Mouse (Mus musculus): Measurements from ENCODE around the gene Cx3cr1. TPM values are rescaled to one million over a fixed set of nuclear protein-coding genes. Genes with fewer than 3 reads are reported as not detected.

Gene Cx3cr1
- polyA plus RNA-seq, 1 experiment from 2014 or later = 8.2 TPM

DNA sequence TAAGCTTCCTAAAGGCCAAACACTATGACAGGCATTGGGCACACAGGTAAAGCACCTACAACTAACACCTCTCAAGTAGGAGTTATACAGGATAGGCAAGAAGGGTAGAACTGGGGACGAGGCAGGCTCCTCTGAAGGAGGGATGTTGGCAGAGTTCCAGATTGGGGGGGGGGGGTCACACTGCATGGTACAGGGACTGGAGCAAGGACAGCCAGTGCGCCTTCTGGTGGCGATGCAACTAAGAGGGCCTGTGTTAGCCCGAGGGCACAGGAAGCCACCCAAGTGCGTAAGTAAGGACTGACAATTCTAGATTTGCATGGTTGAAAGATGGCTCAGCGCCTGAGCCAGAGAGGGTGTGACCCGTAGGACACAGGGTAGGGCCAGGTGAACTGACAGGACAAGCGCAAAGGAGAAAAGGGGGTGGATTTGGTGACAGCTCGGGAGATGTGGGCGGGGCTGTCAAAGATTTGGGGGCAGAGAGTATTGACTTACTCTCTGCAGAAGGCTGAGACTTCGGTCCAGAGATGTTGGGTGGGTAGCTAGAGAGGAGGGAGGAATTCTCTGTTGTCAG lies 87.4 kb downstream of the Cx3cr1 start:
- Histone ChIP-seq H3K27ac (peak overlapping the region; percentile 90), H3K36me3 (no peaks in the 10 kb centered on the region), H3K27me3 (ENCODE audit: insufficient read depth, poor library complexity, severe bottlenecking) (peaks cover 26% of the 10 kb centered on the region), H3K9me3 (no peaks in the 10 kb centered on the region), H3K4me3 (peak overlapping the region; percentile 69), H3K4me1 (replicated peaks) (peaks cover 78% of the 10 kb centered on the region)
- 1% methylated on average over 11 of the region's 11 CpGs for WGBS
- peak; percentile 60 for DNase-seq (ENCODE audit: low spot score)

DNA sequence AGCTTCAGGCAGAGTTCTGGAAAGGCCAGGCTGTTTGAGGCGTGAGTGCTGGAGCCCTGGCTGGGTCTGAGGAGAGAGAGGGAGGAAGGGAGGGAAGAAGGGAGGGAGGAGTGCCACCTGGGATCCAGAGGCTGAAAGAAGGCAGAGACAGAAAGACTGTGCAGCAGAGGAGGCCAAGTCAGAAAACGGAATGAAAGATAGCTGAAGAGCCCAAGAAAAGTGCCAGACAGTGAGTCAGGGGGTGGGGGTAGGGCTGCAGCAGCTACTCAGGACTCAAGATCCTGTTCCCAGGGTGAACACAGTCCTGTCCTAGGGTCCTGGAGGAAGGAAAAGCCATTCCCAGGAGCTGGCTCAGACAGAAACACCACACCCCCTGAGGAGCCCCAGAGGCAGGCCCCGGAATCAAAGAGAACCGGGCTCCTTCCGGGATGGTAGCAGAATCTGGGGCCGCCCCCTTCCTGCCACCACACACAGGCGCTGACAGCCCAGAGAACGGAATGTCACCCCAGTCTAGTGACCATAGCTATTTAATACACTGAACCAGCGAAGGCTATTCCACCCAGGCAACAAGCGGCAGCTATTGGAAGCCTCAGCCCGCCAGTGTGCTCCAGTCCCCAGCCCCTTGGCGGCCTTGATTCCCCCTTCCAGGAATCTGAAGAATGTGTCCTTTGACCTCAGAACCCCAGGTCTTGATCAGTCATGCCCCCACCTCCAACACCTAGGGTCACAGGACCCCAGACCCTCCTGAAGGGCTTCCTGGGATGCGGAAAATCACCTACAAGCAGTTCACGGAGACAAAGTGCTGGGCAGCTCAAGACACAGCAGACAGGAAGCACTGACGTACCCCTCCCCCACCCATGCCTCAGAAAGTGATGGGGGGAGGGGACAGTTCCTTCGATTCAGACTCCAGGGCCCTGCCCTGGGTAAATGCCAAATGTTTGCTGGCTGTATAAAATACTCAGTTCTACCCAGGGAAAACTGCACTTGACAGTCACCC lies 88.2 kb downstream of the Cx3cr1 start:
- Histone ChIP-seq H3K9me3 (no peaks in the 10 kb centered on the region), H3K4me3 (peak overlapping the region; percentile 69), H3K36me3 (no peaks in the 10 kb centered on the region), H3K27me3 (ENCODE audit: insufficient read depth, poor library complexity, severe bottlenecking) (peaks cover 22% of the 10 kb centered on the region), H3K27ac (peak overlapping the region; percentile 90), H3K4me1 (replicated peaks) (peaks cover 87% of the 10 kb centered on the region)
- WGBS = 0% methylated on average over 16 of the region's 16 CpGs
- peak; percentile 78 for DNase-seq (ENCODE audit: low spot score)

DNA sequence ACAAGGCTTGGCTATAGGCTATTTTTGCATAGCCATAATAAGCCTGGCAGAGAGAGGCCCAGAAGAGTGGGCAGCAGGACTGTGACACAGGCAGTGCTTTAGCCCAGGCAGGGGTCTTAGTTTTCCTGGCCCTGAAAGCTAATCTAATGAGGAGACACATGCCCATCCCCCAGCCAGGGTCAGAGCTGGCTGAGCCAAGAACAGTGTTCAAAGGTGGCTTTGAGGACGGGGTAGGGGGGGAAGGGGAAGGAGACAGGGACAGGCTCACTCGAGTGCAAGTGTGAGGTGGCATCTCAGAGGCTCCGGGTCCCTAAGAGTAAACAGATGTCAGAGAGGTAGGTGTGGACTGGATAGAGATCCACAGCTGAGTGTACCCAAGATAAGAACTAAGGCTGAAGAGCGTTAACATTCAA lies 88.9 kb downstream of the Cx3cr1 start:
- Histone ChIP-seq H3K4me1 (replicated peaks) (peaks cover 87% of the 10 kb centered on the region), H3K4me3 (peak overlapping the region; percentile 69), H3K27me3 (ENCODE audit: insufficient read depth, poor library complexity, severe bottlenecking) (peaks cover 18% of the 10 kb centered on the region), H3K27ac (peak overlapping the region; percentile 90), H3K9me3 (no peaks in the 10 kb centered on the region), H3K36me3 (no peaks in the 10 kb centered on the region)
- DNase-seq (ENCODE audit: low spot score) = peak; percentile 31
- WGBS = 5% methylated on average over 4 of the region's 4 CpGs

DNA sequence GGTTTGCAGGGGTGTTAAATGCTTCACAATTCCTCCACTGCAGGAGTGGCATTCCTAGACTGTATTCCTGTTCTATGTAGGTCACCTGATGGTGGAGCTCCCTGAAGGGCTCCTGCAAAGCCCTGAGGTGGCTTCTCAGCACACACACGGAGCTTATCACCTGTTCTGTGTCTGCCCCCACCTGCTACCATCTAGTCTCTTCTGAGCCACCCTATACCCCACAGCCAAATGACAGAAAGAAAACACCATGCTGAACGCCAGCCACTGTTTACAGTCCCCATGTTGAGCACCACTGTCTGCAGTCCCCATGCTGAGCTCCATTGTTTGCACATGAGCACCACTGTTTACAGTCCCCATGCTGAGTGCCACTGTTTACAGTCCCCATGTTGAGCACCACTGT lies 89.9 kb downstream of the Cx3cr1 start:
- peaks cover 17% of the 10 kb centered on the region for H3K27me3 ChIP-seq (ENCODE audit: insufficient read depth, poor library complexity, severe bottlenecking)
- 48% methylated on average over 2 of the region's 2 CpGs for WGBS
- peaks cover 4% of the 10 kb centered on the region for H3K36me3 ChIP-seq
- H3K4me1 ChIP-seq (replicated peaks) = peaks cover 83% of the 10 kb centered on the region
- no peak for DNase-seq (ENCODE audit: low spot score)
- no peak overlapping the region for H3K4me3 ChIP-seq
- H3K9me3 ChIP-seq = no peaks in the 10 kb centered on the region
- peak overlapping the region; percentile 50 for H3K27ac ChIP-seq

DNA sequence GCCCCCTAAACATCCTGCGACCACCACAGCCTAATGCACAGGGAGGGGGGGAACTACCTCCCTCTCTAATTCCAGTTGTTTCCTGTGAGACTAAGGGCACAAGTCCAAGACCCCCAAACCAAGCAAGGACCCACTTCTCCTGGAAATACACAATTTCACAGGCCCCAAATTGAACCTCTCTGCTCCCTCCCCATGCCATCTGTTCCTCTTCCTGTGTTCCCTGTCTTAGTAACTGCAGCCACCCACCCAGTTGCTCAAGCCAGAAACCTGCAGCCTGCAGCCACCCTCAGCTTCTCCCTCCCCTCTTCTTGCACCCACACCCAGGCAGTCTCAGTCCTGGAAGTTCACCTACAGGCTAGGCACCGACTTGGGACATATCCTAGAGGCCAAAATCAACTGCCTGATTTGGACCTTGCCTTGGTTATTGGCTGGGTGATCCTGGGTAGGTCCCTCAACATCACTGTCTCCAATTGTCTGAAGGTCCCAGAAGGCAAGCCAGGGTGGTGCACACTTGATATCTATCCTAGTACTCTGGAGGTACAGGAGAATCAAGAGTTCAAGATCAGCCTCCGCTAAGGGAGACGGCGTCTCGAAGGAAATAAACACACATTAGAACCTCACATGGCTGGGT lies 90.8 kb downstream of the Cx3cr1 start:
- no peak for DNase-seq (ENCODE audit: low spot score)
- H3K27me3 ChIP-seq (ENCODE audit: insufficient read depth, poor library complexity, severe bottlenecking) = peaks cover 12% of the 10 kb centered on the region
- WGBS = 87% methylated on average over 6 of the region's 6 CpGs
- no peak overlapping the region for H3K4me3 ChIP-seq
- H3K9me3 ChIP-seq = no peaks in the 10 kb centered on the region
- peaks cover 74% of the 10 kb centered on the region for H3K4me1 ChIP-seq (replicated peaks)
- H3K27ac ChIP-seq = peak overlapping the region; percentile 24; the same call in 1 of the 2 replicates
- H3K36me3 ChIP-seq = peaks cover 11% of the 10 kb centered on the region

DNA sequence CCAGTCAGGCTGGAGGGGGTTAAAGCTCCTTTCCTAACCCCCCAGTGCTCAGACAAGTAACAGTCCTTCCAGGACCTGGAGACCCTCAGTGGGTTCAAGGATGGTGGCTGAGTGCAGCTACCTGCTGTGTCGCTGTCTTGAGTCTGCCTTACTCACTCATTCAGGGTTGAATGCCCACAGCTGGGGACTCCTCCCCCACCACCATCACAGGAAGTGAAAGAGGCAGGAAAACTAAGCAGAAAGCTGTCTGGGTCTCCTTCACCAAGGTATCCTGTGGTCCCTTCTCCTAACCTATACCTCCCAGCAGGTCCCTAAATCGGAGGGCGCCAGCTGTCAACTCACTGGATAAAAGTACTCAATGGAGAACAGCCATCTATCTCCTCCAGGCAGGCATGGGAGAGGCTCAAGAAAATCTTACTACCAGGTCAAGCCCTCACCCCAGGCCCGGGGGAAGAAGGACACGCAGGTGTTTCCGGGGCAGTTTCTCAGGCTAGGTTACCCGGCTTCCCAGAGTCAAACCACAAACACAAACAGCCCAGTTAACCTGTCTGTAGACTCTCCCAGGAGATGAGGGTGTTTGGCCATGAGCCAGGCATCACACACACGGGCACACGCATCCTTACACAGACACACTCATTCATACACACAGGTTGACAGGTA lies 91.4 kb downstream of the Cx3cr1 start:
- peaks cover 68% of the 10 kb centered on the region for H3K4me1 ChIP-seq (replicated peaks)
- WGBS = 56% methylated on average over 9 of the region's 9 CpGs

DNA sequence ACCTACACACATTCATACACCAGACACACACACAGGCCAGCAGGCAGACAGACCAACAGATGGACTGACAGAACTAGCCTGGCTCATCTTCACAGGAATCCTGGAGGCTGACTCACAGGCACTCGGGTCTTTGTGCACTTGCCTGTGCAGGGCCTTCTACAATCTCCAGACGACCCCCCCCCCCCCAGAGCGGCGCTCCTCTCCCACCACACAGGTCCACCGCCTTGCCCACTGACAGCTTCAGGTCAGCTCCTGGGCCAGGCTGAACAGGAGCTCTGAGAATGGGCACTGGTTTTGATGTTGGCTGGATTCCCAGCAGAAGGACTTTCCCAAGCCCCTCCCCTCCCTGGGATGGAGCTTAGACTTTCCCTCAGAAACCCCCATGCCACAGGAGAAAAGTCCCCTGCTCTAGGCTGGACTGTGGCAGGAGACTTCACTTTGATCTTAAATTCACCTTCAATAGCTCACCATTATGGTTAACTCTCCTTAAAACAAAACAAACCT lies 92.1 kb downstream of the Cx3cr1 start:
- no peak for DNase-seq (ENCODE audit: low spot score)
- H3K36me3 ChIP-seq = peaks cover 25% of the 10 kb centered on the region
- no peaks in the 10 kb centered on the region for H3K9me3 ChIP-seq
- no peak overlapping the region; the same call in 1 of the 2 replicates for H3K4me3 ChIP-seq
- H3K27me3 ChIP-seq (ENCODE audit: insufficient read depth, poor library complexity, severe bottlenecking) = peaks cover 6% of the 10 kb centered on the region
- H3K27ac ChIP-seq = peak overlapping the region; percentile 54
- peaks cover 61% of the 10 kb centered on the region for H3K4me1 ChIP-seq (replicated peaks)
- WGBS = 63% methylated on average over 5 of the region's 5 CpGs

More for the DNA sequence above, 91.4 kb downstream of the Cx3cr1 start:
- peak overlapping the region; percentile 54; the same call in 1 of the 2 replicates for H3K27ac ChIP-seq
- no peak for DNase-seq (ENCODE audit: low spot score)
- H3K9me3 ChIP-seq = no peaks in the 10 kb centered on the region
- peaks cover 18% of the 10 kb centered on the region for H3K36me3 ChIP-seq
- no peak overlapping the region for H3K4me3 ChIP-seq
- H3K27me3 ChIP-seq (ENCODE audit: insufficient read depth, poor library complexity, severe bottlenecking) = peaks cover 12% of the 10 kb centered on the region

DNA sequence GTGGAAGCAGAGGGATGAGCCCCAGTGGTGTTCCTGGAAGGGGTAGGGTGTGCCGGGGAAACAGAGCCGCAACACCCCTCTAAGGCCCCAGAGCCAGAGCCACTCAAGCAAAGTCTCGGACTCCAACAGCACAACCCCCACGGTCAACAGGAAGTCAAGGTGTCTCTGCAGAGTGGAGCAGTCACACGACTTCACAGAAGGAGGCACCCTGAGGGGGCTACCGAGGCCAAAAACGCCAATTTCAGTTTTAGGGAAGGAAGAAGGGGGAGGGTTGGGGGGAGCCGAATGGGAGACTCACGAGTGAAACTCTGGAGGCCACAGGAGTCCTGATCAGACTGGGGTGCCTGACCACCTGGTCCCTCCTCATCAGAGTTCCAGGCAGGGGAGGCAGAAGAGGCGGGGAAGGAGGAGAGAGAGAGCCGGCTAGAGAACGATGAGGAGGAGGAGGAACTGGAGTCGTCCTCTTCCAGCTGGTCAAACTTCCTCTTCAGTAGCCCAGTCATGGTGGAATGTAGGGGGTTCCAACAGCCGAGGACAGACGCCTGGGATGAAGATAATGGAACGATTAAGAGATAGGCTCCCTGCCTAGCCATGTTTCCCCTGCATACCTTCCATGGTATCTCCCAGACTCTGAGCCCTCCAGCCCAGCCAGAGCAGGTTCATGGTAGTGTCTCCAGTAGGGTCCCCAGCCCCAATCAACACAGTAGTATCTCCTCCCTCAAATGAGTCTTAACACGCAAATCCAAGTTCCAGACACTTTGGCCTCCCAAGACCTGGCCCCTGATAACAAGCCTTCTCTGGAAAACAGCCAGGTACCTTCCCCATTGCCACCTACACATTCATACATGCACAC lies 92.7 kb downstream of the Cx3cr1 start:
- H3K4me1 ChIP-seq (replicated peaks) = peaks cover 54% of the 10 kb centered on the region
- no peak for DNase-seq (ENCODE audit: low spot score)
- H3K27ac ChIP-seq = no peak overlapping the region; the same call in 1 of the 2 replicates

DNA sequence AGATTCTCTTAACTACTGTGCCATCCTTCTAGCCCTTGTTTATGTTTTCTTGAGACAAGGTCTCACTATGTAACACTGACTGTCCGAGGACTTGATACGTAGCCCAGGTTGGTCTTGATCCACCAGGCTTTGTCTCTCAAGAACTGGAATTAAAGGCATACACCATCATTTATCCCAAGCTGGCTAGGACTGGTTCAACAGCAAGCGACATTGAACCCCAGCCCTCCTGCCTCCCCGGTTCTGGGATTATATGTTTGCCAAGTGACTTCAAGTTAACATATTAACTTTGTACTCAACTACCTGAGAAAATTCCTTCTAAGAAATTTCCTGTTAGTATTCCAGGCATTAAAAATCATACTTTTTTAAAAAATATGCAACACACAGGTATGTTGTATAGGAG lies 94.4 kb downstream of the Cx3cr1 start:
- Histone ChIP-seq H3K4me1 (replicated peaks) (peaks cover 51% of the 10 kb centered on the region), H3K27ac (no peak overlapping the region)
- WGBS = 96% methylated on average over 4 of the region's 4 CpGs

More for the DNA sequence above, 92.7 kb downstream of the Cx3cr1 start:
- WGBS = 64% methylated on average over 17 of the region's 17 CpGs
- Histone ChIP-seq H3K36me3 (peaks cover 31% of the 10 kb centered on the region), H3K4me3 (no peak overlapping the region), H3K9me3 (no peaks in the 10 kb centered on the region), H3K27me3 (ENCODE audit: insufficient read depth, poor library complexity, severe bottlenecking) (no peaks in the 10 kb centered on the region; the same call in 1 of the 2 replicates)

DNA sequence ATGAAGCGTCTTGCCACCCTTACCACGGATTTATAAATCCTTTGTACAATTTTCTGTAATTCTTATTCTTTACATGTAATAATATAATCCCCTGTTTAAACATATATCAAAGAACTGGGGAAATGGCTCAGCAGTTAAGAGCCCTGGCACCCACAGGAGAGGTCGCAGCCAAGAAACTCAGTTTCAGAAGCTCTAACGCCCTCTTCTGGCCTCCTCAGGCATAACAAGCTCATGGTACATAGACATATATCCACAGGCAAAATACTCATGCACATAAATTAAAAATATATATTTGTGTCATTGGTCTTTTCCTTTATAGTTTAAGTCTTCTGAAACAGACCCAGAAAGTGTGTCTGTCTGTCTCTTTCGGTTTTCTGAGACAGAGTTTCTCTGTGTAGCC lies 95.1 kb downstream of the Cx3cr1 start:
- Histone ChIP-seq H3K4me1 (replicated peaks) (peaks cover 48% of the 10 kb centered on the region), H3K4me3 (no peak overlapping the region), H3K27me3 (ENCODE audit: insufficient read depth, poor library complexity, severe bottlenecking) (no peaks in the 10 kb centered on the region), H3K9me3 (no peaks in the 10 kb centered on the region), H3K27ac (no peak overlapping the region), H3K36me3 (peaks cover 40% of the 10 kb centered on the region)
- WGBS = 88% methylated on average over 5 of the region's 5 CpGs
- DNase-seq (ENCODE audit: low spot score) = no peak

More for the DNA sequence above, 94.4 kb downstream of the Cx3cr1 start:
- peaks cover 40% of the 10 kb centered on the region for H3K36me3 ChIP-seq
- no peak for DNase-seq (ENCODE audit: low spot score)
- no peak overlapping the region for H3K4me3 ChIP-seq
- H3K27me3 ChIP-seq (ENCODE audit: insufficient read depth, poor library complexity, severe bottlenecking) = no peaks in the 10 kb centered on the region; the same call in 1 of the 2 replicates
- no peaks in the 10 kb centered on the region for H3K9me3 ChIP-seq

DNA sequence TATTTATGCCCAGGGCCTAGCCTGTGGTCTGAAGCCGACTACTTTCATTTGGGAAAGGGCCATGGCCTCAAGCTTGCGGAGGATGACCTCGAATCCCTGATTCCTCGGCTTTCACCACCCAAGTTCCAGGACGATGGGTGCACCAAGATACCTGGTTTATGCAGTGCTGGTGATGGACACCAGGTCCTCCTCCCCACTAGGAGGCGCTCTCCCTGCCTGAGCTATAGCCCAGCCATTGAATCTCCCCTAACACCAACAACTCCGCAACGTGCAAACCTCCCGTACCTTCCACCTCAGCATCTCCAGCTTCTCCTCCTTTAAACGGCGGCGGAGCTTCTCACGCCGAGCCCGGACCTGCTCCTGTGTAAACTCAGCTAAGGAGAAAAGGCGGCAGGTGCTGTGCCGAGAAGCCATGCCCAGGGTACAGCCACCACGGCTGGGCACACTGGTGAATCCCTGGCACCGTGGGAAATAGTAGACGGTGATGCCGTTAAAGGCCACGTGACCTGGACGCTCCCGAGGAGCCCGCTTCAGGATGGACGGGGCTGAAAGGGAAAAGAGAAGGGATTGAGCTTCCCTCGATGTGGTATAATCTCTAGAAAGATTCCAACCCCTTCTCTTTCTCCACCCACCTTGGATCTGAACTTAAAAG lies 95.7 kb downstream of the Cx3cr1 start:
- H3K36me3 ChIP-seq = peaks cover 40% of the 10 kb centered on the region

More for the DNA sequence above, 95.7 kb downstream of the Cx3cr1 start:
- 92% methylated on average over 27 of the region's 27 CpGs for WGBS
- H3K27me3 ChIP-seq (ENCODE audit: insufficient read depth, poor library complexity, severe bottlenecking) = no peaks in the 10 kb centered on the region
- H3K27ac ChIP-seq = no peak overlapping the region
- DNase-seq (ENCODE audit: low spot score) = no peak
- H3K9me3 ChIP-seq = no peaks in the 10 kb centered on the region
- no peak overlapping the region for H3K4me3 ChIP-seq
- peaks cover 42% of the 10 kb centered on the region for H3K4me1 ChIP-seq (replicated peaks)

All from hindbrain, embryonic 10.5 days (tissue).